Mouse (Mus musculus) limb, embryonic 13.5 days (tissue): ENCODE results near the gene Hist2h2aa2. TPM values are rescaled to one million over a fixed set of nuclear protein-coding genes. Genes with fewer than 3 reads are reported as not detected.
"Not testable (repeated sequence)": the region's sequence is repeated elsewhere in the genome, so short reads cannot be mapped to it uniquely, and the experiment has no call there.

Source experiments
- ATAC-seq: fragments of 200-750 bp; cut with Nextera tagmentation; 2 replicates; pipeline ENCODE4 v1.8.0; 2017; ENCODE audit warnings: low read depth, moderate number of reproducible peaks, moderate TSS enrichment; ENCODE audit not compliant: low FRiP score
- H3K27ac ChIP-seq: fragments of 300-500 bp; sonication (generic); 2 replicates; pipeline ENCODE4 v1.5.1; 2015; ENCODE audit warnings: inconsistent platforms, mild to moderate bottlenecking, moderate library complexity
- H3K27me3 ChIP-seq: fragments of 300-500 bp; sonication (generic); 2 replicates; pipeline ENCODE4 v1.6.1; 2015; ENCODE audit warnings: mild to moderate bottlenecking, inconsistent platforms
- H3K36me3 ChIP-seq: fragments of 300-500 bp; sonication (generic); 2 replicates; pipeline ENCODE4 v1.6.1; 2015; ENCODE audit warnings: inconsistent platforms, mild to moderate bottlenecking, moderate library complexity
- H3K4me1 ChIP-seq: fragments of 300-500 bp; sonication (generic); 2 replicates; pipeline ENCODE4 v1.6.1; 2015; ENCODE audit warnings: inconsistent platforms
- H3K4me2 ChIP-seq: fragments of 300-500 bp; sonication (generic); replicated peaks from 2 replicates; pipeline ENCODE4 v1.6.1; 2015; ENCODE audit warnings: inconsistent platforms, mild to moderate bottlenecking, moderate library complexity
- H3K4me3 ChIP-seq: fragments of 300-500 bp; sonication (generic); 2 replicates; pipeline ENCODE4 v1.5.1; 2015; ENCODE audit warnings: moderate library complexity, mild to moderate bottlenecking, inconsistent platforms
- H3K9ac ChIP-seq: fragments of 300-500 bp; sonication (generic); 2 replicates; pipeline ENCODE4 v1.6.1; 2015; ENCODE audit warnings: mild to moderate bottlenecking, inconsistent platforms
- H3K9me3 ChIP-seq: fragments of 300-500 bp; sonication (generic); 2 replicates; pipeline ENCODE4 v1.6.1; 2016; ENCODE audit warnings: inconsistent platforms
- WGBS: fragments of 180-500 bp; shearing (Covaris S2); methylation state at CpG from one replicate; pipeline ENCODE4 v1.1.7; 2015; 5-methylcytosine and 5-hydroxymethylcytosine counted together
- polyA plus RNA-seq: library from polyadenylated mRNA; unstranded; fragments of >200 nt; fragmentation: Nextera tagmentation; extraction: Ambion mirVana; gene quantifications from 2 replicates; pipeline ENCODE4 v1.2.1, GENCODE M21; 2015

Gene Hist2h2aa2
- polyA plus RNA-seq, 1 experiment from 2014 or later, result 48.0 TPM

- H3K4me2 ChIP-seq, result peak overlapping the region; percentile 21; the same call in 1 of the 2 replicates
- 42% methylated on average over 10 of the region's 10 CpGs for WGBS
- H3K9ac ChIP-seq, result no peak overlapping the region
- peaks cover 5% of the 10 kb centered on the region; the same call in 1 of the 2 replicates for H3K27me3 ChIP-seq
- no peak overlapping the region for H3K27ac ChIP-seq
- no peaks in the 10 kb centered on the region for H3K36me3 ChIP-seq
- peaks cover 18% of the 10 kb centered on the region for H3K4me1 ChIP-seq
- no peak for ATAC-seq
- no peak overlapping the region for H3K4me3 ChIP-seq
- no peaks in the 10 kb centered on the region for H3K9me3 ChIP-seq
These were observed 14.7 kb upstream of the Hist2h2aa2 start for GRCm38 (mm10) chr3:96254683-96255355.

GRCm38 (mm10) chr3:96251787-96252186, 11.7 kb upstream of the Hist2h2aa2 start:
- Histone ChIP-seq H3K4me3 (no peak overlapping the region), H3K4me2 (no peak overlapping the region), H3K4me1 (peaks cover 44% of the 10 kb centered on the region), H3K27me3 (peaks cover 5% of the 10 kb centered on the region; the same call in 1 of the 2 replicates), H3K27ac (no peak overlapping the region), H3K9ac (no peak overlapping the region), H3K36me3 (no peaks in the 10 kb centered on the region), H3K9me3 (no peaks in the 10 kb centered on the region)
- 75% methylated on average over 3 of the region's 3 CpGs for WGBS
- no peak for ATAC-seq

GRCm38 (mm10) chr3:96250890-96251289, 10.8 kb upstream of the Hist2h2aa2 start:
- no peak overlapping the region for H3K4me3 ChIP-seq
- peaks cover 38% of the 10 kb centered on the region for H3K4me1 ChIP-seq
- H3K4me2 ChIP-seq, result peak overlapping the region; percentile 19; the same call in 1 of the 2 replicates
- WGBS, result 17% methylated on average over 3 of the region's 3 CpGs
- no peak overlapping the region for H3K27ac ChIP-seq
- no peak overlapping the region for H3K9ac ChIP-seq
- no peaks in the 10 kb centered on the region for H3K9me3 ChIP-seq
- no peak for ATAC-seq
- peaks cover 5% of the 10 kb centered on the region; the same call in 1 of the 2 replicates for H3K27me3 ChIP-seq
- H3K36me3 ChIP-seq, result no peaks in the 10 kb centered on the region

- WGBS, result 57% methylated on average over 4 of the region's 4 CpGs
- peaks cover 46% of the 10 kb centered on the region for H3K4me1 ChIP-seq
- H3K36me3 ChIP-seq, result no peaks in the 10 kb centered on the region
- peak overlapping the region; percentile 45; the same call in 1 of the 2 replicates for H3K4me3 ChIP-seq
- peak overlapping the region; percentile 64 for H3K4me2 ChIP-seq
- no peaks in the 10 kb centered on the region for H3K9me3 ChIP-seq
- H3K27ac ChIP-seq, result no peak overlapping the region
- no peak for ATAC-seq
- no peak overlapping the region for H3K9ac ChIP-seq
- peaks cover 5% of the 10 kb centered on the region; the same call in 1 of the 2 replicates for H3K27me3 ChIP-seq
These were observed 8.9 kb upstream of the Hist2h2aa2 start for GRCm38 (mm10) chr3:96249034-96249345.

- Histone ChIP-seq H3K36me3 (no peaks in the 10 kb centered on the region), H3K4me3 (peak overlapping the region; percentile 45), H3K27me3 (peaks cover 4% of the 10 kb centered on the region; the same call in 1 of the 2 replicates), H3K9me3 (no peaks in the 10 kb centered on the region), H3K4me2 (peak overlapping the region; percentile 64), H3K4me1 (peaks cover 50% of the 10 kb centered on the region), H3K27ac (no peak overlapping the region), H3K9ac (peak overlapping the region; percentile 70)
- 34% methylated on average over 6 of the region's 6 CpGs for WGBS
- no peak for ATAC-seq
These were observed 8.3 kb upstream of the Hist2h2aa2 start for GRCm38 (mm10) chr3:96248141-96249033.

GRCm38 (mm10) chr3:96247356-96248140, 7.5 kb upstream of the Hist2h2aa2 start:
- WGBS, result 4% methylated on average over 11 of the region's 11 CpGs
- peak overlapping the region; percentile 64 for H3K4me2 ChIP-seq
- peaks cover 50% of the 10 kb centered on the region for H3K4me1 ChIP-seq
- no peaks in the 10 kb centered on the region for H3K36me3 ChIP-seq
- H3K27me3 ChIP-seq, result no peaks in the 10 kb centered on the region
- no peaks in the 10 kb centered on the region for H3K9me3 ChIP-seq
- H3K9ac ChIP-seq, result peak overlapping the region; percentile 70
- peak overlapping the region; percentile 45 for H3K4me3 ChIP-seq
- ATAC-seq, result no peak
- peak overlapping the region; percentile 70 for H3K27ac ChIP-seq

- ATAC-seq, result peak; percentile 91
- peak within 1 kb of the TSS; percentile 75 for H3K27ac ChIP-seq
- peaks cover 50% of the 10 kb centered on the region for H3K4me1 ChIP-seq
- peak within 1 kb of the TSS; percentile 70 for H3K9ac ChIP-seq
- H3K9me3 ChIP-seq, H3K36me3 ChIP-seq, H3K27me3 ChIP-seq: not testable (repeated sequence)
- WGBS, result 0% methylated on average over 1 of the region's 47 CpGs
- peak within 1 kb of the TSS; percentile 64 for H3K4me2 ChIP-seq
- H3K4me3 ChIP-seq, result peak within 1 kb of the TSS; percentile 45
These were observed 6.4 kb upstream of the Hist2h2aa2 start, which contains the start of gene Hist2h3c1 for GRCm38 (mm10) chr3:96246427-96246856. Gene Hist2h3c1 (plus strand): TSS chr3:96246685.

- H3K4me1 ChIP-seq, result peaks cover 50% of the 10 kb centered on the region
- H3K27ac ChIP-seq, result peak overlapping the region; percentile 75; the same call in 1 of the 2 replicates
- not testable (repeated sequence) for H3K9me3 ChIP-seq, H3K27me3 ChIP-seq, H3K36me3 ChIP-seq, ATAC-seq
- peak overlapping the region; percentile 53 for H3K4me2 ChIP-seq
- peak overlapping the region; percentile 39 for H3K4me3 ChIP-seq
- 0% methylated on average over 10 of the region's 21 CpGs for WGBS
- H3K9ac ChIP-seq, result 0 out of 2 replicates have a peak overlapping the region, but pooled peaks have one; percentile 59
These were observed 5.9 kb upstream of the Hist2h2aa2 start for GRCm38 (mm10) chr3:96246018-96246417.

GRCm38 (mm10) chr3:96245003-96245886, 5.2 kb upstream of the Hist2h2aa2 start, which contains the start of gene Hist2h2aa1:
Gene Hist2h2aa1 (plus strand): TSS chr3:96245497.
- peak within 1 kb of the TSS; percentile 99 for H3K27ac ChIP-seq
- peak within 1 kb of the TSS; percentile 83 for H3K9ac ChIP-seq
- peaks cover 46% of the 10 kb centered on the region for H3K4me1 ChIP-seq
- H3K36me3 ChIP-seq, H3K27me3 ChIP-seq, H3K9me3 ChIP-seq: not testable (repeated sequence)
- peak; percentile 90 for ATAC-seq
- H3K4me3 ChIP-seq, result peak within 1 kb of the TSS; percentile 53
- H3K4me2 ChIP-seq, result peak within 1 kb of the TSS; percentile 66
- WGBS, result 0% methylated on average over 45 of the region's 88 CpGs

GRCm38 (mm10) chr3:96243921-96244572, 4.0 kb upstream of the Hist2h2aa2 start:
- peak overlapping the region; percentile 83 for H3K9ac ChIP-seq
- peaks cover 36% of the 10 kb centered on the region for H3K4me1 ChIP-seq
- no peak for ATAC-seq
- peak overlapping the region; percentile 53 for H3K4me3 ChIP-seq
- H3K36me3 ChIP-seq, result no peaks in the 10 kb centered on the region
- H3K27me3 ChIP-seq, result no peaks in the 10 kb centered on the region
- H3K27ac ChIP-seq, result peak overlapping the region; percentile 99
- H3K4me2 ChIP-seq, result peak overlapping the region; percentile 66
- WGBS, result 81% methylated on average over 7 of the region's 7 CpGs
- no peaks in the 10 kb centered on the region for H3K9me3 ChIP-seq
